Mouse (Mus musculus) midbrain, embryonic 11.5 days (tissue): Measurements from ENCODE around the gene Map3k4. TPM values are rescaled to one million over a fixed set of nuclear protein-coding genes. Genes with fewer than 3 reads are reported as not detected.

Source experiments
- ATAC-seq: fragments of 200-750 bp; cut with Nextera tagmentation; 2 replicates; pipeline ENCODE4 v1.8.0; 2017; ENCODE audit warnings: moderate TSS enrichment, moderate library complexity; ENCODE audit not compliant: low FRiP score
- DNase-seq: peaks from one replicate; pipeline ENCODE4 v3.0.0; 2015; ENCODE audit warnings: low spot score; ENCODE audit errors: missing footprints
- H3K27ac ChIP-seq: fragments of 300-500 bp; sonication (generic); 2 replicates; pipeline ENCODE4 v1.5.1; 2014; ENCODE audit warnings: low read depth, low read length
- H3K27me3 ChIP-seq: fragments of 300-500 bp; sonication (generic); 2 replicates; pipeline ENCODE4 v1.6.1; 2014; ENCODE audit warnings: mild to moderate bottlenecking, low read length, moderate library complexity, mixed read lengths; ENCODE audit not compliant: control insufficient read depth, insufficient read depth
- H3K36me3 ChIP-seq: fragments of 300-500 bp; sonication (generic); 2 replicates; pipeline ENCODE4 v1.6.1; 2014; ENCODE audit warnings: mild to moderate bottlenecking, low read length, moderate library complexity, mixed read lengths; ENCODE audit not compliant: control insufficient read depth, insufficient read depth
- H3K4me1 ChIP-seq: fragments of 300-500 bp; sonication (generic); 2 replicates; pipeline ENCODE4 v1.6.1; 2014; ENCODE audit warnings: low read length; ENCODE audit not compliant: control insufficient read depth, insufficient read depth
- H3K4me2 ChIP-seq: fragments of 300-500 bp; sonication (generic); 2 replicates; pipeline ENCODE4 v1.6.1; 2014; ENCODE audit warnings: mild to moderate bottlenecking, moderate library complexity
- H3K4me3 ChIP-seq: fragments of 300-500 bp; sonication (generic); 2 replicates; pipeline ENCODE4 v1.5.1; 2014; ENCODE audit warnings: low read depth, low read length
- H3K9ac ChIP-seq: fragments of 300-500 bp; sonication (generic); 2 replicates; pipeline ENCODE4 v1.6.1; 2014; ENCODE audit warnings: low read length
- H3K9me3 ChIP-seq: fragments of 300-500 bp; sonication (generic); 2 replicates; pipeline ENCODE4 v1.6.1; 2016; ENCODE audit warnings: low read length; ENCODE audit not compliant: control insufficient read depth
- WGBS: fragments of 180-500 bp; shearing (Covaris S2); extraction: QIAGEN DNeasy Blood & Tissue Kit; methylation state at CpG from one replicate; pipeline ENCODE4 v1.1.7; 2014; 5-methylcytosine and 5-hydroxymethylcytosine counted together
- polyA plus RNA-seq: library from polyadenylated mRNA; unstranded; fragments of >200 nt; fragmentation: Nextera tagmentation; extraction: Ambion mirVana; gene quantifications from 2 replicates; pipeline ENCODE4 v1.2.1, GENCODE M21; 2014

Gene Map3k4
- polyA plus RNA-seq, 1 experiment from 2014 or later: 51.3 TPM

DNA sequence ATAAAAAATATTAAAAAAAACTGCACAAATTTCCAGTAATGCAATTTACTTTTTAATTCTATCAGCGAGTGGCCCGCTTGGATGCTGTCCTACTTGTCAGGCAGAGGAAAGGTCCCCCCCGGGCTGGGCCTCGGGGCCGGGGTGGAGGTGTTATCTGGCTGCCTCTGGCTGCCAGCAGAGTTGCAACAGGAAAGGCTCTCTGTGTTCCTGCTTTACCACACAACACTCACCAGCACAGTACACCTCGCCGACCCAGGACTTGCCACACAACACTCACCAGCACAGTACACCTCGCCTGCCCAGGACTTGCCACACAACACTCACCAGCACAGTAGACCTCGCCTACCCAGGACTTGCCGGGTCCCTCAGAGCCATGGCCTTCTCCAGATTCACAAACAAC is 38.8 kb downstream of the Map3k4 start:
- peaks cover 4% of the 10 kb centered on the region; the same call in 1 of the 2 replicates for H3K9me3 ChIP-seq
- 96% methylated on average over 10 of the region's 10 CpGs for WGBS
- H3K27ac ChIP-seq: no peak overlapping the region
- H3K4me2 ChIP-seq: no peak overlapping the region
- DNase-seq (no peak), ATAC-seq (no peak)
- H3K27me3 ChIP-seq: no peaks in the 10 kb centered on the region
- peaks cover 7% of the 10 kb centered on the region; the same call in 1 of the 2 replicates for H3K36me3 ChIP-seq
- no peaks in the 10 kb centered on the region for H3K4me1 ChIP-seq
- no peak overlapping the region for H3K9ac ChIP-seq
- H3K4me3 ChIP-seq: no peak overlapping the region

DNA sequence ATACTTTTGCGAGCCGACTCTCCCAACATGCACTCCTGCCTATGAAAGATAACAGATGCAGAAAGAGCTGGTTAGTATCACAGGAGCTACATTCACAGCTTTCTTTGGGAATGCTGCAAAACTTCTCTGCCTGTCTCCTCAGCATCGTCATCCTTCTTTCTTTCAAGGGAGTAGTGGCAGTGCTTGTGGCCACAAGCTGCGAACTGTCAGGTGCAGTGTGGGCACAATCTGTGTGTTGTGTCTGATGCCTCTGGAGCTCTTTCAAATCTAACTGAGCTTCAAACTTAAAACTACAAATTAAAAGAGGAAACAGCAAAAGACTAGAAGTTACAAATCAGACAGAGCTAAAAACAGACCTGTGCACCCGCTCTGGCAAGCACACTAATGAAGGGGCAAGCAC is 40.5 kb downstream of the Map3k4 start:
- no peak overlapping the region for H3K9ac ChIP-seq
- no peaks in the 10 kb centered on the region for H3K4me1 ChIP-seq
- H3K9me3 ChIP-seq: peaks cover 1% of the 10 kb centered on the region; the same call in 1 of the 2 replicates
- H3K4me2 ChIP-seq: no peak overlapping the region
- H3K36me3 ChIP-seq: peaks cover 5% of the 10 kb centered on the region; the same call in 1 of the 2 replicates
- ATAC-seq (no peak), DNase-seq (no peak)
- 89% methylated on average over 5 of the region's 5 CpGs for WGBS
- no peaks in the 10 kb centered on the region for H3K27me3 ChIP-seq
- H3K4me3 ChIP-seq: no peak overlapping the region
- no peak overlapping the region for H3K27ac ChIP-seq

DNA sequence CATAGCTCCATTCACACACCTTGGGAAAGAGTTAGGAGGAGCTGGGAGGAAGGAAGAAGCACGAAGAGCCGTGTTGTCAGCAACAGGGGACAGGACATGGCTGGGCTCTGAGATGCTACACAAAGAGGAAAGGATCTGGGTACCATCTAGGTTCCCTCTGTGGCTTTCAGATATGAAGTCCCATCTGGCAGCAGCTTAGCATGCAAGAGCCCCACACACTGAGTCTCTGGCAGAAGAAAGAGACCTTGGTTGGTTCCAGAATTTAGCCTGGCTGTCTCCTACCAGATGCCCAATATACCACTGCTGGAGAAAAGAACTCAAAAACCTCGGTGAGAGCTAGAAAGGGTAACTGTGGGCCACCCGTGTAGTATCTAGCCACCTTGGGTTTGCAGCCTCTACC is 41.3 kb downstream of the Map3k4 start:
- Histone ChIP-seq H3K36me3 (peaks cover 5% of the 10 kb centered on the region; the same call in 1 of the 2 replicates), H3K9ac (no peak overlapping the region), H3K4me1 (no peaks in the 10 kb centered on the region), H3K4me3 (no peak overlapping the region), H3K9me3 (no peaks in the 10 kb centered on the region), H3K27ac (no peak overlapping the region), H3K27me3 (no peaks in the 10 kb centered on the region), H3K4me2 (no peak overlapping the region)
- DNase-seq (no peak), ATAC-seq (no peak)
- WGBS: 93% methylated on average over 4 of the region's 4 CpGs

DNA sequence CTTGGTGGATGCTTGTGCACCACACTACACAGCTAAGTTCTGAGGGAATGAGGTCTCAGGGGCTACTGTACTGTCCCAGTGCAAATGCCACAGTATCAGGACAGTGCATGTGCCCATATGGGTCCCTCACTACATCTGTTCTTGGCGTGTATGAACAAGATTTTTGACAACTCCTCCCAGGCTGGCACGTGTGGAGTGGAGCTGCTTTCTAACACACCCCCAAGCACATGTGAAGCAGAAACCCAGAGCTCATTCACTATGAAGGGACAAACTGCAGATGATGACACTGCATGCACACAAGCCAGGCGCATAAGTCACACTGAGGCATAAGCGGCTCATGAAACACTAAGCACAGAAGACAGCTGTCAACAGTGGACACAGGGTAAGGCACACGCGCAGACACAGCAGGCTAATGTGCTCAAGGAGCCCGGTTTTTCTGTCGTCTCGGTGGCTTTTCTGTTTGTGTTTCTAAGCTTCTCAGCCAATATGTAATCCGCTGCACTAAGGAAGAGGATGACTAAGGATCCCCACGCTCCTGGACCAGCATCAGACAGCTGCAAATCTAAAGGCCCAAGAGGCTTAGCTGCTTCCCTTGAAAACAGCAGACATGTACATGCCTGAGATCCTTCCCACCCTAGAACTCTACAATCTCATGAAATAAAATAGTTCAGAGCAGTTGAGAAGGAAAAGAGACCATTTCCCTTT is 41.9 kb downstream of the Map3k4 start:
- no peak overlapping the region for H3K9ac ChIP-seq
- H3K27ac ChIP-seq: no peak overlapping the region
- DNase-seq (no peak), ATAC-seq (no peak)
- H3K9me3 ChIP-seq: no peaks in the 10 kb centered on the region
- WGBS: 92% methylated on average over 11 of the region's 11 CpGs
- H3K4me2 ChIP-seq: no peak overlapping the region
- peaks cover 6% of the 10 kb centered on the region; the same call in 1 of the 2 replicates for H3K36me3 ChIP-seq
- no peak overlapping the region for H3K4me3 ChIP-seq
- no peaks in the 10 kb centered on the region for H3K4me1 ChIP-seq
- no peaks in the 10 kb centered on the region for H3K27me3 ChIP-seq

DNA sequence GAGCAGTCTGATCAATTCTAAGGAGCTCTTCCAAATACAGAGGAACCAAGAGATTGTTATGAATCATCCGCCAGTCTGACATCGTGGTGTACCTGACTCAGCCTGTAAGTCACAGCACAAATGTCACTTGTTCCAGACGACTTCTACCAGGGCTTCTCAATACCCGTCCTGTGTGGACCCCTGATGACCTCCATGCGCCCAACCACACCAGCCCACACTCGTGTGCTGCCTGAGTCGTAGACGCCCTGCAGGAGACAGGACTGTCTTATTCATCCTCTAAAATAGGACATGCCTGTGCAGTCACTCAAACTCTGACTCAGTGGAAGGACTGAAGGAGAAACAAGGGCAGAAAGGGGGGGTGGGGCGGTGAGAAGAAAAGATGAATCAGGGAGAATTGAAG is 42.8 kb downstream of the Map3k4 start:
- no peak for DNase-seq
- WGBS: 84% methylated on average over 9 of the region's 9 CpGs
- no peak overlapping the region for H3K9ac ChIP-seq
- no peaks in the 10 kb centered on the region for H3K27me3 ChIP-seq
- no peaks in the 10 kb centered on the region for H3K4me1 ChIP-seq
- peaks cover 13% of the 10 kb centered on the region; the same call in 1 of the 2 replicates for H3K36me3 ChIP-seq
- no peaks in the 10 kb centered on the region for H3K9me3 ChIP-seq
- H3K4me3 ChIP-seq: no peak overlapping the region
- no peak overlapping the region for H3K27ac ChIP-seq
- no peak overlapping the region for H3K4me2 ChIP-seq
- ATAC-seq: no peak

DNA sequence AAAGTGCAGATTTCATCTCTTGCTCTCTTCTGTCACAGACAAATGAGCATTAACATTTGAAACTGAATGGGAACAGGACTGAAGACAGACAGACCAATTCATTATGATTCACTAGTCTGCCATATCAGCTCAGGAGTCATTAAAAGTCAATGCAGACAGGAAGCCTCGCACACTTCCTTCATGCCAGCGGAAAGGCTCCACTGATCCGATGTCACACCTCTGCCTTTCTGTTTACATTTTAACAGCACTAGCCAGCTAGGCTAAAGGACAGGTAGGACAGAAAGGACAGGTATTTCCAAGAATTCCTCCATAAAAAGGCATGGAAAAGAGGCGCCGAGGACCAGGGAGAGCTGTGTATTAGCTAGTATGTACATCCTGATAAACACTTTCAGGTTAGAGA is 45.6 kb downstream of the Map3k4 start:
- 88% methylated on average over 5 of the region's 5 CpGs for WGBS
- Histone ChIP-seq H3K36me3 (peaks cover 13% of the 10 kb centered on the region; the same call in 1 of the 2 replicates), H3K27ac (no peak overlapping the region), H3K4me2 (no peak overlapping the region), H3K27me3 (no peaks in the 10 kb centered on the region), H3K9me3 (no peaks in the 10 kb centered on the region), H3K4me1 (peaks cover 6% of the 10 kb centered on the region), H3K9ac (no peak overlapping the region), H3K4me3 (no peak overlapping the region)
- DNase-seq: no peak
- no peak for ATAC-seq

DNA sequence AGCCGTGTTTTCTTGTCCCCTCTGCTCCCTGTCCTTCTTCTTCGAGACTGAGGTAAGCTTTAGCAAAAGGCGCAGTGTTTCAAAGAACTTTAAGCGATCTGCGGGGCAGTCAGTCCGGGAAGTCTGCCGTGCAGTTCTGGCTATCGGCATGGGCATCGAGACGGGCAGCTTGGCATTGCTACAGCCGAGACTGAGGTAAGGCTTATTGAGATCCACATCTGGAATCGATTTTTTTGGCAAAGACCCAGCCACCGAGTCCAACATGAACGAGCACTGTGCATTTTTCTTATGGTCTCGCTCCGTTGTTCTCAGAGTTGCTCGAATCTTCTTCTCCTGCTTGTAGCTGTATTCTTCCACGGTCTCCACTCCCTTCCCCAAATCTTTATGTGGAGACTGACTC is 46.8 kb downstream of the Map3k4 start:
- no peak for ATAC-seq
- H3K36me3 ChIP-seq: peaks cover 8% of the 10 kb centered on the region; the same call in 1 of the 2 replicates
- 96% methylated on average over 18 of the region's 18 CpGs for WGBS
- no peak overlapping the region for H3K4me2 ChIP-seq
- no peak overlapping the region for H3K4me3 ChIP-seq
- H3K27me3 ChIP-seq: no peaks in the 10 kb centered on the region
- no peak overlapping the region for H3K9ac ChIP-seq
- peaks cover 6% of the 10 kb centered on the region for H3K4me1 ChIP-seq
- H3K9me3 ChIP-seq: no peaks in the 10 kb centered on the region
- DNase-seq: no peak
- no peak overlapping the region for H3K27ac ChIP-seq

DNA sequence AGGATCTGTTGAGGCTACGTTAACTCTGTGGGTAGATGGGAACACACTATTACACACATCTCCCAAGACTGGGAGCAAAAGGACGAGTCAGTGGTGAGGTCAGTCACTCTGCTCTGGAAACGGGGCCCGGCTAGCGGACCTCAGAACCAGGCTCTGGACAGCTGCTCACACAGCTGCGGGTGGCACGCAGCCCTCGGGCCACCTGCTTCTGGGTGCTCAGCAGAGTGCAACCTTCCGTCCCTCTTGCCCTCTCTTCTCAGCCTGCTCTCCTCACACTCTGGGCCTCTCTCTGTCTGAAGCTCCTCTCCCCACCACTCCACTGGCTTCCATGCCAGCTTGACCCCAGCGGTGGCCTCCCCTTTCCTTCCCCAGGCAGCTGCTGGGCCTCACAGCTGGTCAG is 50.1 kb downstream of the Map3k4 start:
- Histone ChIP-seq H3K36me3 (peaks cover 8% of the 10 kb centered on the region; the same call in 1 of the 2 replicates), H3K9me3 (no peaks in the 10 kb centered on the region), H3K4me1 (peaks cover 6% of the 10 kb centered on the region), H3K27me3 (no peaks in the 10 kb centered on the region), H3K27ac (no peak overlapping the region), H3K4me3 (no peak overlapping the region), H3K9ac (no peak overlapping the region), H3K4me2 (no peak overlapping the region)
- no peak for ATAC-seq
- DNase-seq: no peak
- 82% methylated on average over 10 of the region's 10 CpGs for WGBS

DNA sequence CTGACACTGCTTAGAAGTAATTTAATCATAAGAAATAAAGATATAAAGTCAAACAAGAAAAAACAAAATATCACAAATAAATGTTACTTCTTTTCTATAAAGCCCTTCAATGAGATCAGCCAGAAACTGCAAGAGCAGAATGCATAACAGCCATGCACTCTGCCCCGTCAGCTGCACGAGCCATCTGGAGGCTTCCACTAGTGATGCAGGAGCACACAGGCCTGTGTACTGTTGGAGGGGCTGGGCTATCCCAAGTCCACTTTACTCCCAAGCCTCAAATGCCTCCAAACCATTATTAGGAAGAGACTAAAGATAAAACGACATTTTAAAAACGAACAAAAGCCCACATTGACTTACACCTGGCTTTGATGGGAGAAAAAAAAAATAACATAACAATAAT is 50.5 kb downstream of the Map3k4 start:
- peaks cover 6% of the 10 kb centered on the region for H3K4me1 ChIP-seq
- peaks cover 8% of the 10 kb centered on the region; the same call in 1 of the 2 replicates for H3K36me3 ChIP-seq
- H3K4me3 ChIP-seq: no peak overlapping the region
- ATAC-seq (no peak), DNase-seq (no peak)
- no peak overlapping the region for H3K27ac ChIP-seq
- H3K9me3 ChIP-seq: no peaks in the 10 kb centered on the region
- WGBS: 86% methylated on average over 4 of the region's 4 CpGs
- H3K4me2 ChIP-seq: no peak overlapping the region
- no peak overlapping the region for H3K9ac ChIP-seq
- H3K27me3 ChIP-seq: no peaks in the 10 kb centered on the region
